Mouse (Mus musculus) right cerebral cortex, postnatal 36 days (tissue): Measurements from ENCODE around the gene Abca13.

ENCODE experiments used
- DNase-seq, 2 experiments: peaks; one replicate each; pipeline ENCODE4 v3.0.0; 2022; ENCODE audit warnings: low spot score in 2 of 2, mixed read lengths in 1 of 2

Gene Abca13

DNA sequence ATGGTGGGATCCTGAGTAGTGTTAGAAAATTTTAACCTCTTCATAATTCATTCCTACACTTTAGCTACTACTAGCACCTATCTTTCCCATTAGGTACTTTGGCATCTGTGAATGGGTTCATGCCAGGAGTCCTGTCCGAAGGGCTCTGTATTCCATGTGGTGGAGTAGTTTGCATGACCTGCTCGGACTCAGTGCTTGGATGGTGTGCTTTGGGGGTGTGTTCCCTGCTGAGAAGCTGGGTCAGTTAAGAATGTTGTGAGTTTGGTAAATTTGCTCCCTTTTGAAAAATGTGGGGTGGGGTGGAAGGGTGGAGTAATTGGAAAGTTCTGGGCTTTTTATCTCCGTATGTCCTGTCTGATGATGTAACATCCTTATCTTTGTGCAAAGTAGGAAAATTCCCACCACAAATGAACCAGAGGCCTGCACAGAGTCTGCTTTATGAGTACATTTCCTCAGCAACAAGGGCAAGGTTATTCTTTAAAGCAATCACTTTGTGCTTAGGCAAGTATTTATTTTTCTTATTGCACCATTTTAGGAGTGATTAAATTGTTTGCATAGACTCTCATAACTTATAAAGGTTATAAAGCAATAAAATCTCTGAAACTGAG lies 475.0 kb downstream of the Abca13 start:
- no peak for DNase-seq

DNA sequence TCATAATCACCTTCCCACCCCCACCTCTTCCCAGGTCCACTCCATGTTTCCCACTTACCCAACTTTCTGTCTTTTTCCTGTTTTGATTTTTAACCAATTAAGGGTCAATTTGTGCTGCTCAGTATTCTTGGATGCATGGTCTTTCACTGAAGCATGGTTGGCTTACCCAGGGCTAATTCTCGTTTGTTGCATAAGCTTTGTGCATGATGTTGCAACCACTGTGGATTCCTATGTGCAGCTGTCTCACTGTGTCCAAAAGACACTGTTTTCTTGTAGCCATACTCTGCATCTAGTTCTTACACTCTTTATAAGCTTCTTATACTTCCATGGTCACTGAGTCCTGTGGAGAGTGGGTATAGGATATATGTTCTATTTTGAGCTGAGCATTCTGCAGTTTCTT lies 477.7 kb downstream of the Abca13 start:
- DNase-seq, result no peak

- no peak for DNase-seq
Observed at GRCm38 (mm10) chr11:9684952-9685351, 493.2 kb downstream of the Abca13 start.

- no peak for DNase-seq
Observed at GRCm38 (mm10) chr11:9705190-9705589, 513.4 kb downstream of the Abca13 start.

DNA sequence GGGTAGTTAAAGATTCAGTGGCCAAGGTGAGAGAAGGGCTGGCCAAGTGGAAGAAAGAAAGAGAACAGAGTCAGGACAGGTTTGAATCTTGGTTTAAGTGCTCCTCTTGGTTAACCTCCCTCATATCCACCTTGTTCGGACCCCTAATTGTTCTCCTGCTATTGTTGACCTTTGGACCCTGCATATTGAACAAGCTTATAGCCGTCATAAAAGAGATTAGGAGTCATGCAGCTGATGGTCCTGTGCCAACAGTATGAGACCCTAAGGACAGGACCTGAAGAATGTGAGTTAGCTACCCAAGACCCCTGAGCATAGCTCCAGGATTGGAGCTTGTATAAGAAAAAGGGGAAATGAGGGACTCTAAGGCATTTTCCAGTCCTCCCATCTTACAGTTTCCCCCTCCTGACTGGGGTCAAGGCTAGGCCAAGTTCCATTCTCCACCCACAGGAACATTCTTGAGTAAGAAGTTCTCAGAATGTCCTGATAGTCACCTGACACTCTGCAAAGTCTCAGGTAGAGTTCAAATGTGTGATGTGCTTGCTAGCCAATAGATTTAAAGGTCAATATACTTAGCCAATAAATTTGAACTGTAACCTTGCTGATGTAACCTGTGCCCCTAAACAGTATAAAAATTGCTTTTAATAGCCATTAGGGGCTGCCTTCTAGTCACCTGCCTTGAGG lies 536.2 kb downstream of the Abca13 start:
- no peak for DNase-seq

GRCm38 (mm10) chr11:9731300-9731699 lies 539.6 kb downstream of the Abca13 start:
- DNase-seq, result no peak
